Mouse (Mus musculus) layer of hippocampus, adult 8-10 months (tissue): ENCODE results near the gene Arl8b. TPM values are rescaled to one million over a fixed set of nuclear protein-coding genes. Genes with fewer than 3 reads are reported as not detected.
"Not testable (repeated sequence)": the region's sequence is repeated elsewhere in the genome, so short reads cannot be mapped to it uniquely, and the experiment has no call there.

Source experiments
- DNase-seq, 2 experiments: peaks; one replicate each; pipeline ENCODE4 v3.0.0; 2022; ENCODE audit warnings: low spot score in 2 of 2
- total RNA-seq, 4 experiments: library from RNA; stranded (reverse); gene quantifications; 2 replicates each; pipeline ENCODE4 v1.2.4; 2022

Gene Arl8b
- total RNA-seq, 4 experiments from 2014 or later = 196 to 256 (median 209) TPM

DNA sequence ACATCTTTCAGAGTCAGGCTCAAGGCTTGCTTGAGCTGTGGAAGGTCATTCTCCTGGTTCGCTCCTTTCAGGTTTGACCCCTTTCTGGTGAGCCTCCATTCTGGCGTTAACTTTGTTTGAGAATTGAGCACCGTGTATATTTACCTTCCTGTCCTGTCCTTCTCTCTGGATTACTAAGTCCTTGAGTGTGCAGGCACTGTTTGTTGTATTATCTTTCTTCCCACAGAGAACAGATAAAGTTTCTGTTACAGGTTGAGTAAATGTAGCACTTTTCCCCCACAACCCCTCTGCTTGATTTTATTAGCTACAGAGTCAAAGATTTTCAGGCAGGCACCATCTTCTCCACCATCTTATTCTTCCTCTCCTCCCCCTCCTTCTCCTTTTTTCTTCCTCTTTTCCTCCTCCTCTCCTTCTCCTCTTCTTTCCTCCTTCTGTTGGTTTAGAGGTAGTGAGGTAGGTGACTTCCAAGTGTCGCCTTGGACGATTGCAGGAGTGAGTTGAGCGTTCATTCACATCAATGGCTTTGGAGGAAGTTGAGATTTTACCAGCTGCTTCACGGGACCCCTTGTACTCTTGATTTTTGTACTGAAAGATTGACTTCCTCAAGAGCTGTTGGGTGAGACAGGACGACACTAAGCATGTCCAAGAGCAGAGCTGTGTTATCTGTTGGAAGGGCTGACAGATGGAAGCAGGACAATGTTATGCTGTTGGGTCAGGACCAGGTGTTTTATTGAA, 51.2 kb downstream of the Arl8b start:
- no peak for DNase-seq

DNA sequence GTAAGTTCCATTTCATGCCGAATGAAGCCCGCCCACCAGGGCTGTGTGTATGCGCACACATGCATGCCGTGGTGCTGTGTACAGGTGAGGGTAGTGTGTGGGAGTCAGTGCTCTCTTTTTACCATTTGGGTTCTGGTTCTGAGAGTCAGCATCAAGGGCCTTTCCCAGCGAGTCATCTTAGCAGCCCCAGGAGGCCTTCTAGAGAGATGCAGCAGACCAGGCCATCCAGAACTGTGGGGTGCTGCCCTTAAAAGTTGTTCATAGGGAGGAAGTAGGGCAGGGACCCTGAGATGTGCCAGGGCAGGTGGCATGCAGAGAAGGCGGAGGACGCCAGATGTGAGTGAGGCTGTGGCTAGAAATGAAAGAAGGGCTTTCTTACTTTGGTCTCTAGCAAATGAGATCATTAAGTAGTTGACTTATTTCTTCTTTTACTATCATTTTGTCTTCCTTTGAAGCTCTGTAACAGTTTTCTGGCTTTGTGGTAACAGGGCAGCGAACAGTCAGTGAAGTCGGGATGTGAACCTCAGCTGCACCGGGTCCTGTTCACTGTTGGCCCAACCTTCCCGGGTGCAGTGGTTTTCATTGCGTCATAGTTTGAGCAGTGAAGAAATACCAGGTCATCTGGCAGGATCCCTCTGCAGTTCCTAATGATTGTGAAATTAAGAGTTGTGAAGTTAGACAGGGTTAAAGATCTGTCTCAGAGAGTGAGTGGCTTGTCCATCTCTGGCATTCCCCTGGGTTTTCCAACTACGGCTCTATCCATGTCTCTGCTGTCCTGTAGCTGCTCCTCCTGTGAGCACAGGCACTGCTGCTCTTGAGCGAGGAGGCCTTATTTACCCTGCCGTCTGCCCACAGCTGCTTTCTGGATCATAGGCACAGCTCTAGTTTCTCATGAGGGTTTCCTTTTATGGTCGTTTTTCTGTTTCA, 53.1 kb downstream of the Arl8b start:
- no peak for DNase-seq

DNA sequence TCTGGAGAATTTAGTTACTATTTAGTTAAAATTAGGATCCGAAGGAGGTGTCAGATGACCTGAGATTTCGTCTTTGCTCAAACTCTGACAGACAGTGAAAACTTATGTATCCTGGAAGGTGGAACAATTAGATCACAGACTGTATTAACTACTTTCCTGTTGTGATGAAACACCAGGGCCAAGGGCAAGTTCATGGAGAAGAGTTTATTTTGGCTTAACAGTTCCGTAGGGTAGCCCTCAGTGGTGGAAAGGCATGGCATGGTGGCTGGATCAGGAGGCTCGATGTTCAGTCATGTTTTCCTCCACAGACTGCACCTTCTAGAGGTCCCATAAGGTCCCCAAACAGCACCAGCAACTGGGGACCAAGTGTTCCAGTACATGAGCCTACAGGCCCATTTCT, 54.2 kb downstream of the Arl8b start:
- no peak for DNase-seq

- DNase-seq = no peak
These were observed 55.1 kb downstream of the Arl8b start for GRCm38 (mm10) chr6:108837958-108838357.

DNA sequence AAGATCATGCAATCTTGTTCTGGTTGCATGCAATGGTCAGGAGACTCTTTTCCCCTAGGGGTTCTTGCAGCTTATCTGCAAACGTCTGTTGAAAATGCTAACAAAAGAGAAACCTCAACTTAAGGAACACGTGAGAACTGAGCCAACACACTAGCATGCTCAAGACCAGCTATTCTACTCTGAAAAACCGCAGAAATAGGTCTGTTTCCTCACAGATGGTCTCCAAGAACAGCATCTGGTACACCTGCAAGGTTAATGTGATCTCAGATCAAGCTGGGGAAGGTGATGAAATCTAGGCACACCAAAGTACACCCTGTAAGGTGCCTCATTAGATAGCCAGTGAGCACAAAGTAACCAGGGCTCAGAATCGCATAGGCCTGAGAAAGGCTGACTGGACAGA, 56.5 kb downstream of the Arl8b start:
- no peak for DNase-seq

DNA sequence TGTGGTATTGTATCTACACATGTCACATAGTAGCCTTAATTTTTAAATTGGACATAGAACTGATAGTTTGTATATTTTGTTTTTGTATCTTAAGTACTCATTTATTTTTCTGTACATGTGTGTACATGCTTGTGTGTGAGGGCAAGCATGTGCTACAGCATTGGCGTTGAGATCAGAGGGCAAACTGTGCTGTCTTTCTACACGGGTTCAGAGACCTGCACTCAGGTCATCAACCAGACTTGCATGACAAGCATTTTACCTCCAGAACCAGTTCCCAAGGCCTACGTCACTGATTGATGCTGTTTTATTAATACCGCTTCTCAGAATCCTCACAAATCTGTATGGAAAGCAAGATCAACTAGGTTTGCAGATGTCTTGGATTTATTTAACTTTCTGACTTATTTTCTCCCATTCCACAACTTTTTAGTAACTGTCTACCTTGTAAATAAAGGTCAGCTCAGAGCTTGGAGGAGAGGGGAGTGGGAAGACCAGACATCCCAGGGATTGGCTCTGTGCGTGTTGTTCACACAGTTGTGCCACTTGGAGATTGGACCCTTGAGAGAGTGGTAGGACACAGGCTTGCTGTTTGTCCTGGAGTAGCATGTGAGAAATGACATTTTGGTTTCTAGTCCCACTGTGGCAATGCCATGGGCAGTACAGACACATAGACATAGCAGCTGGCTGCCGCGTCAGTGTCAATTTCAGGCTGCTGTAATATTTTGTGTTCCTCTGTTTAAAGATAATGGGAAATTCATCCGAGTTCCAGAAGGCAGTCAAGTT, 58.2 kb downstream of the Arl8b start:
- DNase-seq = no peak

DNA sequence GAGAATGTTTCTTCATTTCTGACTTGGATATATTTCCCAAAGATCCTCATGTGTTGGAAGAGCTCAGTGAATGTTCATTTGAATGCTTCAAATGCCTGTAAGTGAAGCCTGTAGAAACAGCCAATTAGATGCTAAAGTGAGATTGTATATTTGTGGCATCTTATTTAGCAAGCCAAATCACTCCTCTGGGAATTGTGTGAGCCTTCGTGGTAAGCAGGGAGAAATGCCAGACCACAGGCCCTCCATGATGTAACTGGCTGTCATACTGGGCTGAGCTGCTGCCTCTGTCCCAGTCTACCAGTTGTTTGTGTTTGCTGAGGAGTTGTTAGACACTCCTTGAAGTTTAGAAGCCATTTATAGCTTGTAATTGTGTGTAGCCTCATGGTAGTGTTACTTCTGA, 60.8 kb downstream of the Arl8b start:
- DNase-seq = no peak

DNA sequence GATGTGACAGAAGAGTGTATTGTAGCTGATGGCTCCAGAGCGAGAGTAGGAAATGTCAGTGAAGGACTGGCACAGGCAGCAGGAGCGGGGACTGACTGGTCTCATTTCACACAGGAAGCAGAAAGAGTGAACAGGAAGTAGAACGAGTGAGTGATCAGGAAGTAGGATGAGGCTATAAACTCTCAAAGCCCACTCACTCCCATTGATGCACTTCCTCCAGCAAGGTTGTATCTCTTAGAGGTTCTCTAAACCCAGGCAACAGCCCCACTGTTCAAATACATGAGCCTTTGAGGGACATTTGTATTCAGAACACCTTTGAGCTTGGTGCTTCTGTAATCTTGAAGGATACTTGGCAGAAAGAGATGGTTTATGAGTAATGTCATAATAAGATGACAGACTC, 61.2 kb downstream of the Arl8b start:
- no peak for DNase-seq

DNA sequence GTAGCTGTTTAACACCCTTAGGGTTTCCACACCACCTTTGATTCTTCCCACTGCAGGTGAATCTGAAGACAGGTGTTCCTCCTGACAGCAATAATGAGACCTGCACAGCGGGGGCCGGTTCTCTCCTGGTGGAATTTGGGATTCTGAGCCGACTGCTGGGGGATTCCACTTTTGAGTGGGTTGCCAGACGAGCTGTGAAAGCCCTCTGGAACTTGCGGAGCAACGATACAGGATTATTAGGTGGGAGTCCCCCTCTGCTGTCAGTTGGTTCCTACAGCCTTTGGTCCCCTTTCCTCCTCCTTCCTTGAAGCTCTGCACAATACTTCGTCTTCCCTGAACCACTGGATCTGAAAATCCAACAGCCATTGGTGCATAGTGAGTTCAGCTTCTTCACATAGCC, 61.9 kb downstream of the Arl8b start:
- no peak for DNase-seq

GRCm38 (mm10) chr6:108852088-108852670, 69.3 kb downstream of the Arl8b start:
- no peak for DNase-seq

DNA sequence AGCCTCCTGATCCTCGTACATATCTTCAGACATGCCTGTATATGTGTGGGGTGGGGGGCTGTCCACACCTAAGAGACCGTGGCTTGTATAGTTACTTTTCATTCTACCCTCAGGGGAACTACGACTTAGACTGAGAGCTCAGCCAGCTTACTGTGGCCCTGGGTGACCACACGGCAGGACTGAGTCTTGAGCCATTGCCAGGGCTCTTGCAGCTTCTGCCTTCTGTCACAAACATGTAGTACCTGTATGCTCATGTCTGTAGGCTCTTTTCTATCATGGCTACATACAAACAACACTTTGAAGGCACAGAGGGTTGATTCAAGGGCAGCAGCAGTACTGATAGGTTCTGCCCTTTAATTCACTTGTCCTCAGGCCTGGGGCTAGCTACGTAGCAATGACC, 70.1 kb downstream of the Arl8b start:
- DNase-seq = no peak

DNA sequence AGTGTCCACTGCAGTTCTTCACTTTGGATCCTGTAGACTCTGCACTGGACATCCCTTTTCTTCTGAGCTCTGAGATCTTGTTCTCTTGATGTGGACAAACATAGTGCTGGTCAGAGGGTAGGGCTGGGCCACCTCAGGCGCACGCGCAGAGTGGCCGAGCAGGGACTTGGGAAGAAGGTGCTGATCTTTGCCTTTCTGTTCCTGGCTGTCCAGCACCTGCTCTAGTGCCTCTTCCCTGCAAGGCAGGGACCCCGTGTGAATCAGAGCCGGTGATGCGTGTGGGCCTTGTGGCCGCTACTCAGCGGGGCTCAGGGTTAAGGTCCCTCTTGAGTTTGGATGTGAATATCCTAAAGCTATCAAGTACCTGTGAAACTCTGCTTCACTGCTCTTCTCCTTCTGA, 75.7 kb downstream of the Arl8b start:
- no peak for DNase-seq

DNA sequence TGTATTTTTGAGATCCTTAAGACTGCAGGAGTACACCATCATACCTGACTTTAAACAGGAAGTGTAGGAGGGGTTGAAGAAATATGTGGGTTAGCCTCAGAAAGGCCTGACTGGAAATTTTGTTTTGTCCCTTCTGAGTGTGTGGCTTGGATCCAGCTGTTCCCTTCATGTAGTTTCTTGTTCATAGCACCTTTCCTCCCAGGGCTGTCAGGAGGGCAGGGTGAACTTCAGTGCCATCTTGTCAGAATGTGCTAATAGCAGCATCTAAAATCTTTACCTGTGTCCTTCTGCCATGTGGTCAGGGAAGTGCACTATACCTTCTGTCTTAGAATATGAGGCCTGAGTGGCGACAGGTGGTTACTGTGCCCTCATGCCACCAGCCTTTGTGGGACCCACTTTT, 78.3 kb downstream of the Arl8b start:
- DNase-seq = no peak

DNA sequence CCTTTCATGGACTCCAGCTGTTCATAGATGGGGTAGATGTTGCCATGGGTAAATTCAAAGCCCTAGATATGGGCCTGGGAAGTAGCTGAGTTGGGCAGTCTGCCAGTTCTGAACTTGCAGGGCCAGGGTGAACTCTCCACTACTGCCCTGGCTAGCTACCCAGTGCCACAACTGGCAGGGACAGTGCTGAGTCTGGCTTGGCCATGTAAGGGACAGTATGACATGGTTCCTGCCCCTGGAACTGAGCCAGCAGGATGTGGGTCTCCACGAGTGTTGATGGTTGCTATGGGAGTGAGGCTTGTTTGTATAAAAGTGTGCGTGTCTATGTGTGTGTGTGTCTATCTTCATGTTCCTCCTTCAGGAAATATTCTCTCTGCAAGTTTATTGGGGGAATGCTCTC, 79.6 kb downstream of the Arl8b start:
- DNase-seq = no peak

DNA sequence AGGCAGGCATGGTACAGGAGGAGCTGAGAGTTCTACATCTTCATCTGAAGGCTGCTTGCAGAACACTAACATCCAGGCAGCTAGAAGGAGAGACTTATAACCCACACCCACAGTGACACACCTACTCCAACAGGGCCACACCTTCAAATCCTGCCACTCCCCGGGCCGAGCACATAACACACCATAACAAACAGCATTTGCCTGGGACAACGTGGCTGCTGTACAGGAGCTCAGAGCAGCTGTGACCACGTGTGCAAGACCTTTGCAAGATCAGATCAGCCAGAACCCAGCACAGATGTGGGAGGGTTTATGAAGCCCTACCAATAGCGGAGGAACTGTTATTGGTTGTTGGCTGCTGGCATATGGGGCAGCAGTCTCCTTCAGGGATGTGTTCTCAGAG, 83.4 kb downstream of the Arl8b start:
- no peak for DNase-seq

DNA sequence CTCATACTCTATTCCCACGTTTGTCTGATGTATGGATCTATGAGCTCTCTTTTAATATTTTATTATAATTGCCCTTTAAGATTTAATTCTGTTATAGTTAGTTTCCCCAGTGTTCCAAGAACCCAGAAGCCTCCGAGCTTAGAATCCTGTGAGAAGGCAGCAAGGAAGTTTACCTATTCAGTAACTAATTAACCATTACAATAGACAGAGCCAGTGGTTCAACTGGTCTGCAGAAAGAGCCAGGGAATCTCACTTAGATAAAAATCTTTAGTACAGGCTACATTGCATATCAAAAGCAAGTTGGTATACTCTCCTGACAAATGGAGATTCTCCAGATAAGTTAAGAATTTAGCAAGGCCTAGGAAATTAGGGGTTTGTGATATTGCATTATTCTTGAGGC, 86.1 kb downstream of the Arl8b start:
- not testable (repeated sequence) for DNase-seq

DNA sequence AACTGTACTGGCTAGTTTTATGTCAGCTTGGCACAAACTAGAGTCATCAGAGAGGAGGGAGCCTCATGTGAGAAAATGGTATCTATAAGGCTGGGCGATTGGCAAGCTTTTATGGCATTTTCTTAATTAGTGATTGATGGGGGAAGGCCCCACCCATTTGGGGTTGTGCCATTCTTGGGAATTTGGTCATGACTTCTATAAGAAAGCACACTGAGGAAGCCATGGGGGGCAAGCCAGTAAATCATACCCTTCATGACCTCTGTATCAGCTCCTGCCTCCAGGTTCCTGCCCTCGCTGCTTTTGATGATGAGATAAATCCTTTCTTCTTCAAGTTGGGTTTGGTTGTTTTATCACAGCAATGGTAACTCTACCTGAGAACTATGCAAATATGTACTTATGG, 87.5 kb downstream of the Arl8b start:
- DNase-seq = no peak

- DNase-seq = no peak
These were observed 88.4 kb downstream of the Arl8b start for GRCm38 (mm10) chr6:108871251-108871650.
